Mouse (Mus musculus) forebrain, embryonic 12.5 days (tissue): ENCODE measurements around the gene Rbms1. TPM values are rescaled to one million over a fixed set of nuclear protein-coding genes. Genes with fewer than 3 reads are reported as not detected.

ENCODE experiments used
- ATAC-seq: fragments of 200-750 bp; cut with Nextera tagmentation; 2 replicates; pipeline ENCODE4 v1.8.0; 2017; ENCODE audit warnings: moderate TSS enrichment; ENCODE audit not compliant: low FRiP score
- H3K27ac ChIP-seq: fragments of 300-500 bp; sonication (generic); 2 replicates; pipeline ENCODE4 v1.5.1; 2016; ENCODE audit warnings: mild to moderate bottlenecking
- H3K27me3 ChIP-seq: fragments of 300-500 bp; sonication (generic); 2 replicates; pipeline ENCODE4 v1.6.1; 2016; ENCODE audit warnings: mild to moderate bottlenecking
- H3K36me3 ChIP-seq: fragments of 300-500 bp; sonication (generic); replicated peaks from 2 replicates; pipeline ENCODE4 v1.6.1; 2016; ENCODE audit warnings: mild to moderate bottlenecking
- H3K4me1 ChIP-seq: fragments of 300-500 bp; sonication (generic); 2 replicates; pipeline ENCODE4 v1.6.1; 2016
- H3K4me2 ChIP-seq: fragments of 300-500 bp; sonication (generic); 2 replicates; pipeline ENCODE4 v1.6.1; 2016; ENCODE audit warnings: mild to moderate bottlenecking, moderate library complexity
- H3K4me3 ChIP-seq: fragments of 300-500 bp; sonication (generic); replicated peaks from 2 replicates; pipeline ENCODE4 v1.5.1; 2016; ENCODE audit warnings: mild to moderate bottlenecking
- H3K9ac ChIP-seq: fragments of 300-500 bp; sonication (generic); 2 replicates; pipeline ENCODE4 v1.6.1; 2016; ENCODE audit warnings: mild to moderate bottlenecking
- H3K9me3 ChIP-seq: fragments of 300-500 bp; sonication (generic); 2 replicates; pipeline ENCODE4 v1.6.1; 2016
- WGBS: fragments of 180-500 bp; shearing (Covaris S2); methylation state at CpG from one replicate; pipeline ENCODE4 v1.1.7; 2016; 5-methylcytosine and 5-hydroxymethylcytosine counted together
- polyA plus RNA-seq: library from polyadenylated mRNA; unstranded; fragments of >200 nt; fragmentation: Nextera tagmentation; extraction: Ambion mirVana; gene quantifications from 2 replicates; pipeline ENCODE4 v1.2.1, GENCODE M21; 2016

Gene Rbms1
- polyA plus RNA-seq, 1 experiment from 2014 or later = 31.9 TPM

- Histone ChIP-seq H3K4me1 (peaks cover 12% of the 10 kb centered on the region), H3K27ac (no peak overlapping the region), H3K4me2 (no peak overlapping the region), H3K4me3 (no peak overlapping the region), H3K9me3 (no peaks in the 10 kb centered on the region), H3K27me3 (peaks cover 51% of the 10 kb centered on the region), H3K9ac (no peak overlapping the region), H3K36me3 (no peaks in the 10 kb centered on the region)
- WGBS = 87% methylated on average over 8 of the region's 8 CpGs
- ATAC-seq = no peak
Observed at GRCm38 (mm10) chr2:60720205-60720604, 242.8 kb downstream of the Rbms1 start.

- 72% methylated on average over 13 of the region's 13 CpGs for WGBS
- H3K4me1 ChIP-seq = peaks cover 28% of the 10 kb centered on the region
- H3K9me3 ChIP-seq = no peaks in the 10 kb centered on the region
- no peak overlapping the region for H3K27ac ChIP-seq
- H3K9ac ChIP-seq = no peak overlapping the region
- no peak overlapping the region for H3K4me3 ChIP-seq
- peaks cover 42% of the 10 kb centered on the region for H3K27me3 ChIP-seq
- H3K36me3 ChIP-seq = no peaks in the 10 kb centered on the region
- H3K4me2 ChIP-seq = no peak overlapping the region
- no peak for ATAC-seq
Observed at GRCm38 (mm10) chr2:60717348-60717747, 245.6 kb downstream of the Rbms1 start.

GRCm38 (mm10) chr2:60716549-60716948 lies 246.4 kb downstream of the Rbms1 start:
- no peaks in the 10 kb centered on the region for H3K9me3 ChIP-seq
- peaks cover 24% of the 10 kb centered on the region for H3K4me1 ChIP-seq
- peaks cover 49% of the 10 kb centered on the region for H3K27me3 ChIP-seq
- no peak overlapping the region for H3K27ac ChIP-seq
- H3K4me3 ChIP-seq = no peak overlapping the region
- no peaks in the 10 kb centered on the region for H3K36me3 ChIP-seq
- H3K9ac ChIP-seq = no peak overlapping the region
- no peak overlapping the region for H3K4me2 ChIP-seq
- ATAC-seq = no peak

GRCm38 (mm10) chr2:60715771-60716170 lies 247.2 kb downstream of the Rbms1 start:
- no peaks in the 10 kb centered on the region for H3K9me3 ChIP-seq
- peaks cover 24% of the 10 kb centered on the region for H3K4me1 ChIP-seq
- H3K36me3 ChIP-seq = no peaks in the 10 kb centered on the region
- ATAC-seq = no peak
- peaks cover 52% of the 10 kb centered on the region for H3K27me3 ChIP-seq
- WGBS = 81% methylated on average over 13 of the region's 13 CpGs
- H3K27ac ChIP-seq = no peak overlapping the region
- H3K4me3 ChIP-seq = no peak overlapping the region
- no peak overlapping the region for H3K9ac ChIP-seq
- H3K4me2 ChIP-seq = no peak overlapping the region

- Histone ChIP-seq H3K27ac (peak overlapping the region; percentile 59), H3K9ac (no peak overlapping the region), H3K27me3 (peaks cover 54% of the 10 kb centered on the region), H3K36me3 (no peaks in the 10 kb centered on the region), H3K4me3 (no peak overlapping the region), H3K4me2 (no peak overlapping the region), H3K9me3 (no peaks in the 10 kb centered on the region), H3K4me1 (peaks cover 24% of the 10 kb centered on the region)
- peak; percentile 35; the same call in 1 of the 2 replicates for ATAC-seq
- WGBS = 41% methylated on average over 8 of the region's 8 CpGs
Observed at GRCm38 (mm10) chr2:60714971-60715502, 248.0 kb downstream of the Rbms1 start.

- peak; percentile 15; the same call in 1 of the 2 replicates for ATAC-seq
- 26% methylated on average over 7 of the region's 7 CpGs for WGBS
- Histone ChIP-seq H3K9me3 (no peaks in the 10 kb centered on the region), H3K27me3 (peaks cover 50% of the 10 kb centered on the region), H3K4me3 (no peak overlapping the region), H3K4me1 (peaks cover 24% of the 10 kb centered on the region), H3K27ac (peak overlapping the region; percentile 59), H3K36me3 (no peaks in the 10 kb centered on the region), H3K4me2 (no peak overlapping the region; the same call in 1 of the 2 replicates), H3K9ac (no peak overlapping the region)
Observed at GRCm38 (mm10) chr2:60714475-60714874, 248.5 kb downstream of the Rbms1 start.

- Histone ChIP-seq H3K27me3 (peaks cover 44% of the 10 kb centered on the region), H3K9ac (no peak overlapping the region), H3K27ac (peak overlapping the region; percentile 59; the same call in 1 of the 2 replicates), H3K36me3 (no peaks in the 10 kb centered on the region), H3K4me3 (no peak overlapping the region), H3K4me1 (peaks cover 24% of the 10 kb centered on the region), H3K4me2 (no peak overlapping the region; the same call in 1 of the 2 replicates), H3K9me3 (no peaks in the 10 kb centered on the region)
- ATAC-seq = peak; percentile 83
- WGBS = 19% methylated on average over 8 of the region's 8 CpGs
Observed at GRCm38 (mm10) chr2:60713857-60714256, 249.1 kb downstream of the Rbms1 start.

- Histone ChIP-seq H3K4me3 (no peak overlapping the region), H3K36me3 (no peaks in the 10 kb centered on the region), H3K9ac (no peak overlapping the region), H3K27me3 (peaks cover 34% of the 10 kb centered on the region), H3K4me2 (no peak overlapping the region), H3K4me1 (peaks cover 24% of the 10 kb centered on the region), H3K9me3 (no peaks in the 10 kb centered on the region), H3K27ac (no peak overlapping the region)
- WGBS = 88% methylated on average over 5 of the region's 5 CpGs
- ATAC-seq = no peak
Observed at GRCm38 (mm10) chr2:60712891-60713290, 250.1 kb downstream of the Rbms1 start.

- H3K9ac ChIP-seq = no peak overlapping the region
- no peak overlapping the region for H3K4me3 ChIP-seq
- H3K4me1 ChIP-seq = peaks cover 24% of the 10 kb centered on the region
- no peaks in the 10 kb centered on the region for H3K36me3 ChIP-seq
- WGBS = 66% methylated on average over 6 of the region's 6 CpGs
- no peak for ATAC-seq
- no peak overlapping the region for H3K4me2 ChIP-seq
- no peaks in the 10 kb centered on the region for H3K9me3 ChIP-seq
- H3K27me3 ChIP-seq = peaks cover 34% of the 10 kb centered on the region
- H3K27ac ChIP-seq = no peak overlapping the region
Observed at GRCm38 (mm10) chr2:60712483-60712882, 250.5 kb downstream of the Rbms1 start.

- no peaks in the 10 kb centered on the region for H3K9me3 ChIP-seq
- no peaks in the 10 kb centered on the region for H3K36me3 ChIP-seq
- 87% methylated on average over 7 of the region's 7 CpGs for WGBS
- H3K27ac ChIP-seq = no peak overlapping the region
- H3K9ac ChIP-seq = no peak overlapping the region
- peaks cover 34% of the 10 kb centered on the region for H3K27me3 ChIP-seq
- H3K4me3 ChIP-seq = no peak overlapping the region
- H3K4me1 ChIP-seq = peaks cover 24% of the 10 kb centered on the region
- no peak overlapping the region for H3K4me2 ChIP-seq
- ATAC-seq = no peak
Observed at GRCm38 (mm10) chr2:60711098-60711880, 251.7 kb downstream of the Rbms1 start.

GRCm38 (mm10) chr2:60710317-60710716 lies 252.7 kb downstream of the Rbms1 start:
- peaks cover 19% of the 10 kb centered on the region for H3K4me1 ChIP-seq
- H3K4me2 ChIP-seq = no peak overlapping the region
- H3K9ac ChIP-seq = no peak overlapping the region
- peaks cover 27% of the 10 kb centered on the region for H3K27me3 ChIP-seq
- WGBS = 91% methylated on average over 4 of the region's 4 CpGs
- ATAC-seq = no peak
- no peaks in the 10 kb centered on the region for H3K36me3 ChIP-seq
- H3K4me3 ChIP-seq = no peak overlapping the region
- no peaks in the 10 kb centered on the region for H3K9me3 ChIP-seq
- H3K27ac ChIP-seq = no peak overlapping the region

- Histone ChIP-seq H3K4me1 (peaks cover 2% of the 10 kb centered on the region), H3K27ac (no peak overlapping the region), H3K27me3 (peaks cover 22% of the 10 kb centered on the region), H3K9me3 (no peaks in the 10 kb centered on the region), H3K36me3 (no peaks in the 10 kb centered on the region), H3K9ac (no peak overlapping the region), H3K4me2 (no peak overlapping the region), H3K4me3 (no peak overlapping the region)
- 44% methylated on average over 3 of the region's 3 CpGs for WGBS
- no peak for ATAC-seq
Observed at GRCm38 (mm10) chr2:60708671-60709070, 254.3 kb downstream of the Rbms1 start.

GRCm38 (mm10) chr2:60706866-60707265 lies 256.1 kb downstream of the Rbms1 start:
- ATAC-seq = no peak
- Histone ChIP-seq H3K4me2 (no peak overlapping the region), H3K4me3 (no peak overlapping the region), H3K27ac (no peak overlapping the region), H3K4me1 (no peaks in the 10 kb centered on the region), H3K36me3 (no peaks in the 10 kb centered on the region), H3K9me3 (no peaks in the 10 kb centered on the region), H3K9ac (no peak overlapping the region), H3K27me3 (peaks cover 15% of the 10 kb centered on the region)
- 82% methylated on average over 3 of the region's 3 CpGs for WGBS
